In the genomic region with DNA sequence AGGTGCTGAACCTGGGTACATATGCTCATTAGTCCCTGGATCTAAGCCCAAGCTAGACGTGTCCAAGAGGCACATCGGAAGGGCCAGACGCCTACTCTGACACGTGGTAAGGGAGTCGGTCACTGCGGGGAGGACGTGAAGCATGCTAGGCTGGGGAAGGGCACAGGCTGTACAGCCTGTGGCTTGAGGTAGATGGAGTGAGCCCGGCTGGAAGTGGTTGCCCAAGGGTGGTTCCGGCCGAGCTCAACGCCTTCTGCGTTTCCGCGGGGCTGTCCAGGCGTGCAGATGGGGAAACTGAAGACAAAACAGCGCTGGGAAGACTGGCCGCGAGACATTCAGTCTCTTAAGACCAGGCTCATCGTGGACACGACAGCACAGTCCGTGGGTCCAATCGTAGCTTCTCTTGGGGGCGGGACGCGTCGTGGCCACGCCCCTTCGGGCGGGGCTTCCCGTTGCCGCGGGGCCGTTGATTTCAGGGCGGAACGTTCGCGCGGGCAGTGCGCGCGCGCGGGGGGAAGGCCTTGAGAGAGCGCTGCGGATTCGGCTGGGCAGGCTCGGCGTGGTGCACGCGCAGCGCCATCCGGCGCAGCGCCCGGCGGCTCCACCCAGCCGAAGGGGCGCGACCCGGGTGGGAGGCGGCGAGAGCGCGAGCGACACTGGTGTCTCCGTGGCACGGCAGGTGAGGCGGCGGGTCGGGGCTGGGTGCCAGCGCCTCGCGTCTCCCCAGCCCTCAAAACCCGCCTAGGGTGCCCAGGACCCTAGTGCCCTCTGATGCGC, we compare ENCODE assay signal across 8 mouse cellular contexts. TPM values are rescaled to one million over a fixed set of nuclear protein-coding genes. Genes with fewer than 3 reads are reported as not detected.
DNase-seq lines count a peak whose midpoint lies in the region; ATAC-seq and TF ChIP-seq lines count a peak whose summit lies in the region.

No protein-coding gene starts in this region.

- peaks cover 3% of the 10 kb centered on the region; the same call in 1 of the 2 replicates for H3K27me3 ChIP-seq in forebrain, embryonic 16.5 days (replicated peaks; ENCODE audit: control insufficient read depth, insufficient read depth, low read length)
- no peaks in the 10 kb centered on the region for H3K27me3 ChIP-seq in lung, embryonic 15.5 days

- peak; percentile 95 for ATAC-seq in forebrain, embryonic 16.5 days
- peak; percentile 93 for ATAC-seq in lung, embryonic 15.5 days (ENCODE audit: borderline replicate concordance, extremely low read depth, low FRiP score, low TSS enrichment)

- H3K27ac ChIP-seq in ES-E14 (ENCODE audit: insufficient read depth, low read depth, low read length, poor library complexity, severe bottlenecking), result no peak overlapping the region
- peak overlapping the region; percentile 20; the same call in 1 of the 2 replicates for H3K27ac ChIP-seq in forebrain, embryonic 16.5 days (ENCODE audit: low read length)
- peak overlapping the region; percentile 64 for H3K27ac ChIP-seq in lung, embryonic 15.5 days

- in situ Hi-C loops in ES-E14 (cut with MboI; ENCODE audit: low sequenced_read_pairs in 2 of 2, unreplicated experiment in 2 of 2), result no loop called here

- H3K9ac ChIP-seq in ES-E14 (ENCODE audit: insufficient read depth, low read depth, low read length, poor library complexity, severe bottlenecking), result peak overlapping the region; percentile 82
- H3K9ac ChIP-seq in forebrain, embryonic 16.5 days (replicated peaks; ENCODE audit: low read depth, low read length), result peak overlapping the region; percentile 84
- peak overlapping the region; percentile 71 for H3K9ac ChIP-seq in lung, embryonic 15.5 days

- no peaks in the 10 kb centered on the region for H3K36me3 ChIP-seq in ES-E14 (ENCODE audit: control insufficient read depth, insufficient read depth, low read length, poor library complexity, severe bottlenecking)
- no peaks in the 10 kb centered on the region for H3K36me3 ChIP-seq in forebrain, embryonic 16.5 days (ENCODE audit: control insufficient read depth, insufficient read depth)
- no peaks in the 10 kb centered on the region for H3K36me3 ChIP-seq in lung, embryonic 15.5 days

- H3K4me1 ChIP-seq in ES-E14 (ENCODE audit: control insufficient read depth in 2 of 2, insufficient read depth in 2 of 2, low read length in 2 of 2, poor library complexity in 1 of 2), result peaks cover 0 to 12% of the 10 kb centered on the region in 2 experiments; a peak in 2 of 4 replicates
- H3K4me1 ChIP-seq in forebrain, embryonic 16.5 days (replicated peaks; ENCODE audit: control insufficient read depth, insufficient read depth, low read length), result peaks cover 34% of the 10 kb centered on the region
- H3K4me1 ChIP-seq in lung, embryonic 15.5 days, result peaks cover 42% of the 10 kb centered on the region

- no peaks in the 10 kb centered on the region for H3K9me3 ChIP-seq in ES-E14 (ENCODE audit: control insufficient read depth, insufficient read depth, low read depth, low read length)
- H3K9me3 ChIP-seq in forebrain, embryonic 16.5 days (ENCODE audit: control insufficient read depth, low read length), result no peaks in the 10 kb centered on the region
- no peaks in the 10 kb centered on the region for H3K9me3 ChIP-seq in lung, embryonic 15.5 days

- peak overlapping the region; percentile 80 to 89 for H3K4me3 ChIP-seq in ES-E14 (ENCODE audit: insufficient read depth in 1 of 2, low read depth in 1 of 2, low read length in 2 of 2, poor library complexity in 1 of 2, severe bottlenecking in 1 of 2)
- H3K4me3 ChIP-seq in forebrain, embryonic 16.5 days (replicated peaks; ENCODE audit: low read length), result peak overlapping the region; percentile 67
- peak overlapping the region; percentile 78 for H3K4me3 ChIP-seq in lung, embryonic 15.5 days

- H3K4me2 ChIP-seq in forebrain, embryonic 16.5 days (ENCODE audit: low read length), result peak overlapping the region; percentile 87
- H3K4me2 ChIP-seq in lung, embryonic 15.5 days, result peak overlapping the region; percentile 68

- peak; percentile 90 for DNase-seq in ES-E14 (ENCODE audit: low read depth, low spot score)
- peak; percentile 97 for DNase-seq in cerebellum, adult 11-12 months
- DNase-seq in heart, postnatal 4 days, result peak; percentile 99
- DNase-seq in layer of hippocampus, adult 8-10 months (ENCODE audit: low spot score in 2 of 2), result peak; percentile 95 to 97
- DNase-seq in ovary, adult 18-20 months (ENCODE audit: low spot score), result peak; percentile 95
- DNase-seq in thymus, postnatal 0 days (ENCODE audit: low spot score), result peak; percentile 98

- under 1% methylated on average over 75 of the region's 75 CpGs for WGBS in forebrain, embryonic 16.5 days
- 1% methylated on average over 68 of the region's 75 CpGs for WGBS in lung, embryonic 15.5 days

TF ChIP-seq in ES-E14, 5 proteins besides CTCF, POLR2A, EP300 and RAD21:
- TF ChIP-seq HCFC1 (IDR thresholded peaks at IDR 0.05; ENCODE audit: borderline replicate concordance, insufficient read depth, low read length) (peak; percentile 83), MAFK (IDR thresholded peaks at IDR 0.05; ENCODE audit: insufficient read depth, low read depth, low read length) (no peak)

RNA-seq across cellular contexts. Expression of gene Fam118a, which starts 8.0 kb away (rescaled TPM):
- 20.9 and 31.5 TPM in 2 replicates for total RNA-seq in ES-E14 (2012; rRNA removed)
- 35.3 and 38.9 TPM in 2 replicates for polyA plus RNA-seq in forebrain, embryonic 16.5 days (2015; fragmentation: Nextera tagmentation; extraction: Ambion mirVana)
- total RNA-seq in heart, postnatal 4 days (2021), result 10 to 100 TPM; 14.6 to 14.9 TPM
- 10 to 100 TPM; 26.9 to 33.0 (median 29.7) TPM for total RNA-seq in layer of hippocampus, adult 8-10 months (2022)
- 35.0 TPM in 2 replicates for polyA plus RNA-seq in lung, embryonic 15.5 days (2015; fragmentation: Nextera tagmentation; extraction: Ambion mirVana)
- polyA plus RNA-seq in thymus, postnatal 0 days (2015; fragmentation: Nextera tagmentation; extraction: Ambion mirVana), result 17.6 and 17.9 TPM in 2 replicates

RNA-seq across cellular contexts. Expression of gene Upk3a, which starts 19.8 kb away (rescaled TPM):
- 0.18 TPM in 1 of 2 replicates, not detected in the other for total RNA-seq in ES-E14 (2012; rRNA removed)
- polyA plus RNA-seq in forebrain, embryonic 16.5 days (2015; fragmentation: Nextera tagmentation; extraction: Ambion mirVana), result 0.83 and 1.1 TPM in 2 replicates
- not detected for total RNA-seq in heart, postnatal 4 days (2021)
- total RNA-seq in layer of hippocampus, adult 8-10 months (2022), result under 1 TPM in 1 of 4 experiments, not detected in 3; 0.71 TPM
- 8.5 and 9.1 TPM in 2 replicates for polyA plus RNA-seq in lung, embryonic 15.5 days (2015; fragmentation: Nextera tagmentation; extraction: Ambion mirVana)
- polyA plus RNA-seq in thymus, postnatal 0 days (2015; fragmentation: Nextera tagmentation; extraction: Ambion mirVana), result 2.2 and 3.6 TPM in 2 replicates

RNA-seq across cellular contexts. Expression of gene 5031439G07Rik, which starts 48.4 kb away (rescaled TPM):
- 16.0 and 18.4 TPM in 2 replicates for total RNA-seq in ES-E14 (2012; rRNA removed)
- 24.2 and 24.8 TPM in 2 replicates for polyA plus RNA-seq in forebrain, embryonic 16.5 days (2015; fragmentation: Nextera tagmentation; extraction: Ambion mirVana)
- 10 to 100 TPM; 22.2 to 23.8 TPM for total RNA-seq in heart, postnatal 4 days (2021)
- total RNA-seq in layer of hippocampus, adult 8-10 months (2022), result 10 to 100 TPM; 89.6 to 93.1 (median 92.6) TPM
- polyA plus RNA-seq in lung, embryonic 15.5 days (2015; fragmentation: Nextera tagmentation; extraction: Ambion mirVana), result 6.8 and 10.6 TPM in 2 replicates
- 4.1 and 6.2 TPM in 2 replicates for polyA plus RNA-seq in thymus, postnatal 0 days (2015; fragmentation: Nextera tagmentation; extraction: Ambion mirVana)
